Comparison of ENCODE assay signal across 8 mouse cellular contexts in genomic region chr2:172831133-172831532, GRCm38 (mm10).
DNase-seq lines count a peak whose midpoint lies in the region; ATAC-seq lines count a peak whose summit lies in the region.

No protein-coding gene starts in this region.

- H3K36me3 ChIP-seq in hindbrain, embryonic 10.5 days = no peaks in the 10 kb centered on the region
- H3K36me3 ChIP-seq in lung, embryonic 16.5 days (ENCODE audit: control insufficient read depth, insufficient read depth, low read length) = no peaks in the 10 kb centered on the region

- H3K27me3 ChIP-seq in hindbrain, embryonic 10.5 days (ENCODE audit: insufficient read depth, poor library complexity, severe bottlenecking) = peaks cover 37% of the 10 kb centered on the region
- no peaks in the 10 kb centered on the region for H3K27me3 ChIP-seq in lung, embryonic 16.5 days (ENCODE audit: control insufficient read depth, insufficient read depth, low read depth, low read length)

- no peak overlapping the region for H3K4me2 ChIP-seq in lung, embryonic 16.5 days (ENCODE audit: low read depth, low read length)

- peak; percentile 58 for ATAC-seq in lung, embryonic 16.5 days (ENCODE audit: low read depth)

- H3K27ac ChIP-seq in hindbrain, embryonic 10.5 days = no peak overlapping the region
- H3K27ac ChIP-seq in lung, embryonic 16.5 days (ENCODE audit: low read length) = no peak overlapping the region

- peaks cover 47% of the 10 kb centered on the region for H3K4me1 ChIP-seq in hindbrain, embryonic 10.5 days (replicated peaks)
- no peaks in the 10 kb centered on the region for H3K4me1 ChIP-seq in lung, embryonic 16.5 days (replicated peaks; ENCODE audit: control insufficient read depth, insufficient read depth, low read length)

- DNase-seq in MN1 (ENCODE audit: low spot score) = peak; percentile 89
- peak; percentile 59 for DNase-seq in cerebellum, adult 9-10 months
- DNase-seq in frontal cortex, adult 2 months (ENCODE audit: extremely low spot score in 1 of 2, low spot score in 1 of 2) = peak; percentile 49 to 94
- peak; percentile 87 for DNase-seq in hindbrain, embryonic 10.5 days (ENCODE audit: low spot score)
- DNase-seq in layer of hippocampus, adult 8-10 months (ENCODE audit: low spot score in 2 of 2) = peak; percentile 47 to 83
- peak; percentile 94 for DNase-seq in ovary, postnatal 14 days (ENCODE audit: low spot score)
- DNase-seq in thymus, postnatal 10 days (ENCODE audit: low spot score in 2 of 2) = peak; percentile 79 to 96

- H3K9ac ChIP-seq in lung, embryonic 16.5 days (ENCODE audit: low read length) = no peak overlapping the region

- 20% methylated on average over 3 of the region's 3 CpGs for WGBS in hindbrain, embryonic 10.5 days
- WGBS in lung, embryonic 16.5 days = 18% methylated on average over 3 of the region's 3 CpGs

- H3K9me3 ChIP-seq in hindbrain, embryonic 10.5 days = no peaks in the 10 kb centered on the region
- H3K9me3 ChIP-seq in lung, embryonic 16.5 days (ENCODE audit: control insufficient read depth, low read length) = no peaks in the 10 kb centered on the region

- no peak overlapping the region for H3K4me3 ChIP-seq in hindbrain, embryonic 10.5 days
- H3K4me3 ChIP-seq in lung, embryonic 16.5 days (ENCODE audit: low read length) = no peak overlapping the region
